Mouse (Mus musculus): Measurements from ENCODE around the gene Chmp3. TPM values are rescaled to one million over a fixed set of nuclear protein-coding genes. Genes with fewer than 3 reads are reported as not detected.

Chmp3 gene
- polyA plus RNA-seq, 1 experiment from 2014 or later, result 44.3 TPM

GRCm38 (mm10) chr6:71616959-71617358 is 73.4 kb downstream of the Chmp3 start:
- no peak for ATAC-seq (ENCODE audit: low FRiP score)
- Histone ChIP-seq H3K36me3 (replicated peaks) (peaks cover 82% of the 10 kb centered on the region), H3K27me3 (no peaks in the 10 kb centered on the region), H3K4me1 (no peaks in the 10 kb centered on the region), H3K27ac (no peak overlapping the region), H3K9ac (no peak overlapping the region), H3K4me3 (replicated peaks) (no peak overlapping the region), H3K4me2 (no peak overlapping the region), H3K9me3 (no peaks in the 10 kb centered on the region)
- WGBS, result 89% methylated on average over 5 of the region's 5 CpGs

DNA sequence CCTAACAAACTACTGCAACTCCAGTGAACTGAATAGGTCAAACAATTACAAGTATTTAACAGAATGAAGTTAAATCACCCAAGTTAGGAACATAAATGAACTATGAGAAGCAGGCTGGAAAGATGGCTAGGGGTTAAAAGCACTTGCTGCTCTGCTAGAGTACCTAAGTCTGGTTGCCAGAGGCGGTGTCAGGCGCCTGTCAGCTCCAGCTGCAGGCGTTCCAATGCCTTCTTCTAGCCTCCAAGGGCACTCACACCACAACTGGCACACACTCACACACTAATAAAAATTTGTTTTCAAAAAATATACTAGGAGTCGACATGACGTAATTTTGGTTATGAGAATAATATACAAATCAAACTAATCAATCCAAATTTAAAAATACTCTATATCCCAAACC is 78.0 kb downstream of the Chmp3 start:
- Histone ChIP-seq H3K9me3 (no peaks in the 10 kb centered on the region), H3K27ac (no peak overlapping the region), H3K4me3 (replicated peaks) (no peak overlapping the region), H3K27me3 (no peaks in the 10 kb centered on the region), H3K4me2 (no peak overlapping the region), H3K9ac (no peak overlapping the region), H3K4me1 (no peaks in the 10 kb centered on the region), H3K36me3 (replicated peaks) (peaks cover 88% of the 10 kb centered on the region)
- 94% methylated on average over 5 of the region's 5 CpGs for WGBS
- no peak for ATAC-seq (ENCODE audit: low FRiP score)

DNA sequence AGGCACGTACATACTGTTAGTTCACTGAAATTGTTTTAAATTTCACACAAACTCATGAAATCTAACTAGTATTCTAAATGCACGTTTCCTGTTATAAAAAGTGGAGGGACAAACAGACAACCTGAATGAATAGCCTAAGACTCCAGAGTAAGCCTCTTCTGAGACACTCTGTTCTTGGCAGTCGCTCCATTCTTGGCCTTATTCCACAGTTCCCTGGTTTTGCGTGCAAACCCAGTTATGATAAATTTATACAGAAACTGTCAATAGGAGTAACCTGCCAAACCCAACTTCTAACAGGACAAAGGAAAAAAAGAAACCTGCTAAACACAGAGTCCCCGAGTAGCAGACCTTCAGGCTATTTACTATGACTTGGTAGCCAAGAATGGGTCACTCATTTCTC is 78.4 kb downstream of the Chmp3 start:
- H3K36me3 ChIP-seq (replicated peaks), result peaks cover 88% of the 10 kb centered on the region
- WGBS, result 94% methylated on average over 5 of the region's 5 CpGs
- ATAC-seq (ENCODE audit: low FRiP score), result no peak

DNA sequence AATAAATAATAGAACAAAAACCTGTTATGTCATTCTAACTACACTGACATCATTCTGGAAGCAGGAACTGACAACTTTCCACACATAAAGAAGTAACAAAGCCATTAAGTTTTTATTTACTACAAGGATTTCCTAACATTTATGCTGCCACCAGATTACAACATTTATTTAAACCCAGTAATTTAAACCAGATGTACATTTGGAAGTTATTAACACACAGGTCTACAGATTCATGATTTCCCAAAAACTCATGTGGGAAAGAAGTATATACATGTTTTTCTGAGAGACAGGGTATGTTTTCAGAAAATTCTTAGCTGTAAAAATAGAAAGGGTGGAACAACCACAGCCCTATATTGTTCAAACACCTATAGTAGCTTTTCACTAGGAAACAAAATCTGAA is 81.1 kb downstream of the Chmp3 start:
- Histone ChIP-seq H3K9me3 (no peaks in the 10 kb centered on the region), H3K27ac (no peak overlapping the region), H3K4me1 (peaks cover 10% of the 10 kb centered on the region), H3K27me3 (no peaks in the 10 kb centered on the region), H3K4me3 (replicated peaks) (no peak overlapping the region), H3K4me2 (no peak overlapping the region), H3K36me3 (replicated peaks) (peaks cover 77% of the 10 kb centered on the region), H3K9ac (no peak overlapping the region)
- ATAC-seq (ENCODE audit: low FRiP score), result no peak

More for the DNA sequence above, 78.4 kb downstream of the Chmp3 start:
- H3K9ac ChIP-seq, result no peak overlapping the region
- no peaks in the 10 kb centered on the region for H3K4me1 ChIP-seq
- no peaks in the 10 kb centered on the region for H3K27me3 ChIP-seq
- no peaks in the 10 kb centered on the region for H3K9me3 ChIP-seq
- no peak overlapping the region for H3K27ac ChIP-seq
- no peak overlapping the region for H3K4me3 ChIP-seq (replicated peaks)
- no peak overlapping the region for H3K4me2 ChIP-seq

DNA sequence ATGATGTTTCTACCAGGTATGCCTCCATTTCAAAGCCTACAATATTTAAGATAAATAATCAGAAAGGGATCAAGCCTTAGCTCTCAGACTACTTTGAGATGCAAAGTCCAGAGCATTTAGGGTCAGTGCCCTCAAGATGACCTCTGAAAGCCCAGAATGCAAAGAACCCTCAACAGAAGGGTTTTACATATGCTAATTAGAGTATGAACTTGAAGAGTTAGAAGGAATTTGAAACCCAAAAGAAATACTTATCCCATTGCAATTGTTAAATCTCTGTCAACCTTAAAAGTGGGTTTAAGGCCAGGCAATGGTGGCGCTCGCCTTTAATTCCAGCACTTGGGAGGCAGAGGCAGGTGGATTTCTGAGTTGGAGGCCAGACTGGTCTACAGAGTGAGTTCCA is 82.4 kb downstream of the Chmp3 start:
- Histone ChIP-seq H3K9me3 (no peaks in the 10 kb centered on the region), H3K27ac (no peak overlapping the region), H3K36me3 (replicated peaks) (peaks cover 69% of the 10 kb centered on the region), H3K9ac (no peak overlapping the region), H3K4me2 (no peak overlapping the region), H3K27me3 (no peaks in the 10 kb centered on the region), H3K4me1 (peaks cover 22% of the 10 kb centered on the region), H3K4me3 (replicated peaks) (no peak overlapping the region)
- 75% methylated on average over 2 of the region's 2 CpGs for WGBS
- no peak for ATAC-seq (ENCODE audit: low FRiP score)

GRCm38 (mm10) chr6:71627325-71627724 is 83.7 kb downstream of the Chmp3 start:
- peaks cover 57% of the 10 kb centered on the region for H3K36me3 ChIP-seq (replicated peaks)
- H3K27me3 ChIP-seq, result no peaks in the 10 kb centered on the region
- H3K4me2 ChIP-seq, result no peak overlapping the region
- no peaks in the 10 kb centered on the region for H3K9me3 ChIP-seq
- no peak for ATAC-seq (ENCODE audit: low FRiP score)
- peaks cover 30% of the 10 kb centered on the region for H3K4me1 ChIP-seq
- no peak overlapping the region for H3K4me3 ChIP-seq (replicated peaks)
- H3K27ac ChIP-seq, result no peak overlapping the region
- no peak overlapping the region for H3K9ac ChIP-seq

DNA sequence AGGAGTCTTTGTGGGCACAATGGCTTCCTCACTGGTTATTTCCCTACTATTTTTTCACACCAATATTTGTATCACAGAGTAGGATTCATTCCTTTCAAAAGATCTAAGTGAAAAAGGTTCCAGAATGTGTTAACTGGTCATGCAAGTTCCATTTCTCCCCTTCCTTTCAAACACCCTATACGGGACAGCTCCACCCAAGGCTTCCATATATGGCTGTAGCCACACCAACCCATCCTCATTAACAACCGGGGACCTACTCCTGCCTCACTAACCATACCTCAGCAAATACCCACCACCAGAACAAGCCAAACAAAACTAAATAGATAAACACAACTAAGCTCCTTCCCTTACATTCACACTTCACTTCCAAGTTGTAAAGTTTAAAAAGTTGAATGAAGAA is 87.6 kb downstream of the Chmp3 start:
- H3K27ac ChIP-seq, result no peak overlapping the region
- no peak for ATAC-seq (ENCODE audit: low FRiP score)

DNA sequence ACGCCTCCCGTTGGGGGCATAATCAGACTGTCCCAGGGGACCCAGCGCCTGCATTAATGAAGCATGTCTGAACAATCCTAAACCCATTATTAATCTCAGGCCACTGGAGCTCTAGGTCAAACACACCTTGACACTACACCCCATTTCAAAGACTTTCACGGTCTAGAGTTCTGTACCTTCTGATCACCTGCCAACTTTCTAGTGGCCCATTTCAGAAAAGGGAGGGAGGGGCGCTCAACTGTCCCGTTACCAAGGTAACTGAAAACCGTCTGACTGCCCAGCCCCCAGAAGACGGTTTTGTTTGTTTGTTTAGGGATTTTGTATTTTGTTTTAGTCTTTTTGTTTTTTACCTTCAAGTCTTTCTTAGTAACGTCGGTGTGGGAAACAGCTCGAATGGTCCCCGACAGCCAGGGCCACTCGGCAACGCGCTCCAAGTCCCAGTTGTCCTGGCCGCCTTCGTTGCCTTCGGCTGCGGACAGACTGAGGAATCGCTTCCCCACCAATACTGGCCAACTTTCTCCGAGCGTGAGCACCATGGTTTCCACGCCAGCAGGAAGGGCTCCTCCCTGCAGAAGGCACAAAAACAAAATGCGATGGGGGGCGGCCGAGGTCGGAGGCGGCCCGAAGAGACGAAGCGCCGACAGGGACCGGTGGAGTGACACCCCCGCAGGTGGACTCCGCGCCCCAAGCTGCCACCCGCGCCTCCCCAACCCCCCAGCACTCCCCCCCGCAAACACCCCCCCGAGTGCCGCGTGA is 88.3 kb downstream of the Chmp3 start:
- 1% methylated on average over 41 of the region's 42 CpGs for WGBS
- no peak for ATAC-seq (ENCODE audit: low FRiP score)

More for the DNA sequence above, 87.6 kb downstream of the Chmp3 start:
- Histone ChIP-seq H3K4me2 (peak overlapping the region; percentile 68), H3K27me3 (no peaks in the 10 kb centered on the region), H3K9me3 (no peaks in the 10 kb centered on the region), H3K4me3 (replicated peaks) (peak overlapping the region; percentile 75), H3K9ac (peak overlapping the region; percentile 89; the same call in 1 of the 2 replicates), H3K36me3 (replicated peaks) (peaks cover 21% of the 10 kb centered on the region), H3K4me1 (peaks cover 30% of the 10 kb centered on the region)
- 27% methylated on average over 2 of the region's 2 CpGs for WGBS

More for the DNA sequence above, 88.3 kb downstream of the Chmp3 start:
- Histone ChIP-seq H3K4me1 (peaks cover 30% of the 10 kb centered on the region), H3K4me2 (peak overlapping the region; percentile 68), H3K9me3 (no peaks in the 10 kb centered on the region), H3K36me3 (replicated peaks) (peaks cover 16% of the 10 kb centered on the region), H3K27me3 (peaks cover 4% of the 10 kb centered on the region; the same call in 1 of the 2 replicates), H3K4me3 (replicated peaks) (peak overlapping the region; percentile 75), H3K9ac (peak overlapping the region; percentile 89), H3K27ac (peak overlapping the region; percentile 99)

Other genes with a start within 250 kb of the Chmp3 start
- gene Smyd1, start 221.6 kb upstream of the Chmp3 start, polyA plus RNA-seq (2016; fragmentation: Nextera tagmentation; extraction: Ambion mirVana), result 0.18 TPM in 2 replicates
- not detected in 2 replicates for gene Cd8b1, start 221.0 kb upstream of the Chmp3 start, polyA plus RNA-seq (2016; fragmentation: Nextera tagmentation; extraction: Ambion mirVana)
- not detected in 2 replicates for gene Cd8a, start 170.4 kb upstream of the Chmp3 start, polyA plus RNA-seq (2016; fragmentation: Nextera tagmentation; extraction: Ambion mirVana)
- 11.0 and 13.8 TPM in 2 replicates for gene Rmnd5a, start 103.2 kb upstream of the Chmp3 start, polyA plus RNA-seq (2016; fragmentation: Nextera tagmentation; extraction: Ambion mirVana)
- gene Rnf103, start 49.9 kb upstream of the Chmp3 start, polyA plus RNA-seq (2016; fragmentation: Nextera tagmentation; extraction: Ambion mirVana), result 19.4 and 22.3 TPM in 2 replicates
- 102 TPM in 2 replicates for gene Kdm3a, start 89.2 kb downstream of the Chmp3 start, polyA plus RNA-seq (2016; fragmentation: Nextera tagmentation; extraction: Ambion mirVana)
- 73.5 and 82.7 TPM in 2 replicates for gene Reep1, start 163.8 kb downstream of the Chmp3 start, polyA plus RNA-seq (2016; fragmentation: Nextera tagmentation; extraction: Ambion mirVana)